Mouse (Mus musculus) lung, embryonic 15.5 days (tissue): ENCODE measurements around the gene Fstl5. TPM values are rescaled to one million over a fixed set of nuclear protein-coding genes. Genes with fewer than 3 reads are reported as not detected.

ENCODE experiments used
- polyA plus RNA-seq: library from polyadenylated mRNA; unstranded; fragments of >200 nt; fragmentation: Nextera tagmentation; extraction: Ambion mirVana; gene quantifications from 2 replicates; pipeline ENCODE4 v1.2.1, GENCODE M21; 2015

Fstl5 gene
- polyA plus RNA-seq, 1 experiment from 2014 or later = 0.25 TPM

Other genes with a start within 250 kb of the Fstl5 start
- 50.1 and 53.3 TPM in 2 replicates for gene Golim4, start 117.3 kb upstream of the Fstl5 start, polyA plus RNA-seq